Mouse (Mus musculus): ENCODE data around the gene Auh. TPM values are rescaled to one million over a fixed set of nuclear protein-coding genes. Genes with fewer than 3 reads are reported as not detected.

Auh gene
- total RNA-seq (2021): 100 to 1,000 TPM; 139 to 141 TPM

DNA sequence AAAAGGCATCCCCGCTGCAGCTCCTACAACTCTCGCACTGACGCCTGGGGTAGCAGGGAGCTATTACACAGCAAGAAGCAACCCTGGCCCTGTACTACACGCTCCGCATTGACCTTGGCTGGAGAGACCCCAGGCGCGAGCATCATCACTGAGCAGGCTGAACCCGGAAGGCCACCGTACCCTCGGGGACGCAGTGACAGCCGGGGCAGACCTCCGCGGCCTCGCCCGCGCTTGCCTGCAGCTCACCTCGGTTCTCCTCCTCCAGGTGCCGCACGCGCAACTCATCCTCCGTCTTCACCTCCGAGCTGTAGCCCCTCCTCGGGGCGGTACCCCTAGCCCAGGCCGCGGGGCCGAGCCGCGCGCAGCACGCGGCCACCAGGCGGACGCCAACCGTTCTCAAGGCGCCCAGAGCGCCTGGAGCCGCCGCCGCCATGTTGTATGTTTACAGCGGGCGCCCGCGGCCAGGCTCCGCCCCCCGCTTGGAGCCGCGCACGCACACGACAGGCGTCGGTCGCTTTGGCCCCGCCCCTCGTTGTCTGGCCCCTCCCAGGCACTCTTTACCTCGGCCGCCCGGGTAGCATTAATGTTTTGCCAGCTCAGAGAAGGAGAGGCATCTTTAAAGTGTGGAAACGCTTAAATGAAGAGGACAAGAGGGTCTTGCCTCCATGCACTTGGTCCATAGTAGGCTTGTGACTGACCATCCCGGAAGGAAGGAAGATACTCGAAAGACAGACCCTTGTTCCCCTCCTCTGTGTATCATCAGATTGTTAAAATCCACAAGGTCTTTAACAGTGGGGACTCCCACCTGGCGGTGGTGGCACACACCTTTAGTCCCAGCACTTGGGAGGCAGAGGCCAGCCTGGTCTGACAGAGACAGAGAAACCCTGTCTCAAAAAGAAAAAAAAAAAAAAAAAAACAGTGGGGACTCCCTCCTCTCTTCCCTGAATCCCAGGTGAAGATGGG, at the start of gene Auh:
TSS of gene Auh (minus strand) at position 473 of the 963 bp plus-strand sequence.
- DNase-seq: peak; percentile 84 to 87
- intact Hi-C loops (cut with DNase I): loop anchor here (1.0 to 5.0 kb wide), 3 partner anchors 49 to 217 kb away; no protein-coding TSS in a partner anchor

DNA sequence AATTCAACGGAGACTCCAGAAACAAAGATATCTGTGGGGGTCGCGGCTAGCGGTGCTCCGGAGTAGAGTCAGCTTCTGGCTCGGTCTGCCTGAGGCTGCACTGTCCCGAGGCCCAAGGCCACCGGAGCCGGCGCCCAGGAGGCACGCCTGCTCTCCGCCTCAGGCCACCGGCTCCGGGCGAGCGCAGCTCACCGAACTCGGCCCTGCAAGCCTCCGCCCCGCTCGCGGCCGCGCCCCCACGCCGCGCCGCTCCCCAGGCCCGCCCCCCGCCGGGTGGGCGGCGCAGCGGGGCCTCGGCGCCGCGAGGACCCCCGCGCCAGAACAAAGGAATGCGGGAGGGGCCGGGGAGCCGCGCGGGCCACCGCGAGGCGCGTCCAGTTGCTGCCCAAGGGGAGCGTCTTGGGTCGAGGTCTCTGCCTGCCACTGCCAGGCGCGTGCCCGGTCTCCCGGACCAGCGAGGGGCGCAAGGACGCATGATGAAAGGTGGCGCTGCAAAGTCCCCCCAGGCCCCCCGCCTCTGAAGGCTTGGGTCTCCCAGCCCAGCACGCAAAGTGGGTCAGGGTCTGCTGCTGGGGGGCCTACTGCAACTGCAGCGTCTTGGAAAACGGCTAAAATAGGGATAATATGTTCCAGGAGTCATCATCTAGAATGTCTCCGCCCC, 49.0 kb upstream of the Auh start:
- DNase-seq: peak; percentile 47 to 67
- intact Hi-C loops (cut with DNase I): loop anchor here (1.0 to 5.0 kb wide), 2 partner anchors 49 to 86 kb away; partner anchors contain the start of gene Auh

DNA sequence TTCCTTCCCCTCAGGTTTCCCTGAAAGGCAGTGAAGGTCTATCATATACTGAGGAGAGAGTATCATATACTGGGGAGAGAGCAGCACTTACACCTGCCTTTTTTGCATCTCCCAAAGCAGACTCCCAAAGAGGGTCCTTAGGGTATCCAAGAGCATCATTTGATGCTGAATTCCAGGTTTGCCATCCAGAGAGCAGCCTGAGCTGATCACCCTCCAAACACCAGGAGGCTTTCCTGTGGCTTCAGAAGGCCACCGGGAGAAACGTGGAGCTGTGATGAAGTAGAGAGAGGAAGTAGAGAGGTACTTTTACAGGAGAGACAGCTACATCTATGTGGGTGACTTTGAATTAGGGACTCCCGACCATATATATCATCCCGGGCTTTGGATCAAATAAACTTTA, 48.3 kb upstream of the Auh start:
- no peak for DNase-seq
- intact Hi-C loops (cut with DNase I): loop anchor here (1.0 to 5.0 kb wide), 2 partner anchors 48 to 85 kb away; partner anchors contain the start of gene Auh

DNA sequence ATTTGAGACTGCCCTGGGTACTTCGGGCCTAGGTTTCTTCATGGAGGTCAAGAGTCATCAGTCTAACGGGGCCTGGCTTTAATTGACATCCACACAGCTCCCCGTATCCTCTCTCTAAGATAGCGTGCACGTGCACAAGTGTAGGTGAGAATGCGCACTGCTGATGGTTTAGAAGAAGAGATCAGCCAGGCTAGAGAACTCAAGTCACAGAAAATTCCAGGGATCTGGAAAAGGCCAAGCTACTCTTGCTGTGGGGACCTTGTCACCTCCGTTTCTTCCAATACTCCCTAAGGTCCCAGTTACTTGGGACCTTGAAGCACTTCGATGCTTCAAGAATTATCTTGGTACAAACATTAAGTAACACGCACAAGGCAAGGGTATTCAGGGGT, 47.7 kb upstream of the Auh start:
- no peak for DNase-seq
- intact Hi-C loops (cut with DNase I): loop anchor here (5.0 kb wide), 1 partner anchor 85 kb away; no protein-coding TSS in a partner anchor

DNA sequence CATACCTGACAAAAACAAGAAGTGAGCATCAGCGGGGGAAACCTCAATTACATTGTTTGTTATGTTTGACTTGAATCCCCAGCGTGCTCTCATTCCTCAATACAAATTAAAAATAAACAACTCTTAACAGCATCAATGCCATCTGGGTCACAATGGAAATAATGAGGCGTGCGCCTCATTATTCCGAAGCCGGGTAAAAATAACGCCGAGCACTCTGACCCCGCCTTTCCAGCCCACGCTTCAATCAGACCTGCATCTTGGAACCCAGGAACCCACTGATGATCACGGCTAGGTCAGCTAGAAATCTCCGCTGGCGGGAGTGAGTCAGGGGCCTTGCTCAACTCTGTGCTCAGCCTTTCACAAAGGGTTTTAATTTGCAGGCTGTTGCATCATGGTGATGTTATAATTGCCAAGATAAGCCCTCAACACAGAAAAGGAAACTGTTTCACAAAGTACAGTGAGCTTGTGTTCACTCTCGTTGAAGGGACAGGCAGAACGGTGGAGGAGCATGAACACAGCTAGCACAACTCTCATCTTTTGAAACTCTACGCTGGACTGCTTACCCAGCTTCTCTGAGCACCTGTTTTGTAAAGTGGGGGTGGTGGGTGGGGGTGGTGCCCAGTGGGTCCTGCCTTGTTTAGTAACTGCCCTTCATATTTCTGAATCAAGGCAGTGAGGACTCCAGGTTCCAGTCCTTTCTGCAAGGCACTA, 47.2 kb upstream of the Auh start:
- intact Hi-C loops (cut with DNase I): loop anchor here (5.0 kb wide), 1 partner anchor 84 kb away; no protein-coding TSS in a partner anchor
- DNase-seq: peak; percentile 34 to 53

DNA sequence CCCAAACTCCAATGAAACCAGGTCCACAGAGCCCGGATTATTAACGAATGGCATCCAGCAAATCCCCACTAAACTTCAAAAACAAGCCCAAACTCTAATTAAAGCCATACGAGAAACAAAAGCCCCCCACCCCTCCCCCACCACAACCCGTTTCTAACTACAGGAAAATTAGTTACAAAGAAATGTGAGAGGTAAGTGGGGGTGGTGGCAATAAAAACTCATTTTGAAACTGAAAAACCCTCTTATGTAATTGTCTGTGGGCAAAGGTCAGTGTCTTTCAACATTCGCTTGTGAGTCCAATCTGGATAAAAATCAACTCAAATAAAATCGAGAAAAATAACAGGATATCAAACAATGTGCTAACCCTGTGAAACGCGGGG, 46.6 kb upstream of the Auh start:
- intact Hi-C loops (cut with DNase I): loop anchor here (5.0 kb wide), 1 partner anchor 84 kb away; no protein-coding TSS in a partner anchor
- no peak for DNase-seq

DNA sequence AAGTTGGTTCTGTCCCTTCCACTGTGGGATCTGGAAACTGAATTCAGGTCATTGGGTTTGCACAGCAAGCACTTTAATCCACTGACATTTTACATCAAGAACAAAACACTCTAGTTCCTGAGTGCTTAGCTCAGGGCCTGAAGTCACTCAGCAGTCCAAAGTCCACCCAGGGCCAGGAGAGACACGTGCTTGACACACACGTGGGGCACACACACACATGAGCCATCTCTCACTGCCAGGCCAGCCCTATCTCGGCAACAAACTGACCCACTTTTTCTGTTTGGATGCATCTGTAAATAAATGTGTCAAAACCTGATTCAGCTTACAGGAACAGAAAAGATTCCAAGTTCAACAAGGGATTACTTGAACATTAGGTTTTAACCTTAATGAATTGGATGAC, 45.2 kb upstream of the Auh start:
- intact Hi-C loops (cut with DNase I): loop anchor here (5.0 kb wide), 1 partner anchor 82 kb away; no protein-coding TSS in a partner anchor
- peak; percentile 21 to 33 for DNase-seq

DNA sequence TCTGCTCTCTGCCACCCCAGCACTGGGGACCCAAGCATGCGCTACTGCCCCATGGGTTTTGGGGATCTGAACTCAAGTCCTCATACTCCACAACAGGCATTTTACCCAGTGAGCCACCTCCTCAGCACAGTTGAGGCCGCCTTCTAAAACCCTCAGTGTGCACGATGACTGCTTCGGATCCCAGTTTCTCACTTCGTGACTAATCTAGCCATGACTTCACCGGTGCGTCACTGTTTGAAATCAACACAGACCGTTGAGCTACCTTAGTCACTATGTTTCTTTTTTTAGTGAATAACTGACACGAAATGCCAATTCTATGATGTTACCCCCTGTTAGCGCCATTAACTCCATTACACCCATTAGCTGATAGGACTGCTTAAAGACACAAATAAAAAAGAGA, 43.9 kb upstream of the Auh start:
- intact Hi-C loops (cut with DNase I): no loop called here
- DNase-seq: no peak

DNA sequence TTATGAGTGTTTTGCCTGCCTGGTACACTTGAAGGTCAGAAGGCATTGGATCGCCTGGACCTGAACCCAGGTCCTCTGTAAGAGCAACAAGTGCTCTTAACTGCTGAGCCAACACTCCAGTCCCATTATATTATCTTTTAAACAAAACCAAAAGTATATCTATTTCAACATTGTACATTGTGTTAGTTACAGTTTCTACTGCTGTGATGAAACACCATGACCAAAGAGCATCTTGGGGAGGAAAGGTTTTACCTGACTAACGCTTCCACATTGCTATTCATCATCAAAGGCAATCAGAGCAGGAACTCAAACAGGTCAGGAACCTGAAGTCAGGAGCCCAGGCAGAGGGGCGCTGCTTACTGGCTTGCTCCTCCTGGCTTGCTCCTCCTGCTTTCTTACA, 43.1 kb upstream of the Auh start:
- intact Hi-C loops (cut with DNase I): no loop called here

DNA sequence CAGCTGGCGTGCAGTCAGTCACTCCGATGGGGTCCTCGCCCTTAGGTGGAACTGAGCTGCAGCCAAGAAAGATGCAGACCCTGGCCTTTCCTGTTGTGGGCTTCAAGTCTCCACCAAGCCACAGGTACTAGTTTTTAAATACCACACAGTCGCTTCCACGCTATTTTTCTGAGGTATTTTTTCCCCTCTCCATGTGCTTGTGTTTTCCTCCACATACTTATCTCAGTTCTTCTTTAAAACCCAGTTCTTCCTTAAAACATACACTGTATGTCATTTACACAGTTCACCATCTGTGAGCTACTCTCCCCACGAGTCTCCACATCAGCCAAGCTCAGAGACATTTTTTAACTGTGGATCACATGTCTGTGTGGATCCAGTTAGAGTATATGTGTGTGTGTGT, 41.4 kb upstream of the Auh start:
- no peak for DNase-seq
- intact Hi-C loops (cut with DNase I): no loop called here

More for the DNA sequence above, 43.1 kb upstream of the Auh start:
- DNase-seq: no peak

DNA sequence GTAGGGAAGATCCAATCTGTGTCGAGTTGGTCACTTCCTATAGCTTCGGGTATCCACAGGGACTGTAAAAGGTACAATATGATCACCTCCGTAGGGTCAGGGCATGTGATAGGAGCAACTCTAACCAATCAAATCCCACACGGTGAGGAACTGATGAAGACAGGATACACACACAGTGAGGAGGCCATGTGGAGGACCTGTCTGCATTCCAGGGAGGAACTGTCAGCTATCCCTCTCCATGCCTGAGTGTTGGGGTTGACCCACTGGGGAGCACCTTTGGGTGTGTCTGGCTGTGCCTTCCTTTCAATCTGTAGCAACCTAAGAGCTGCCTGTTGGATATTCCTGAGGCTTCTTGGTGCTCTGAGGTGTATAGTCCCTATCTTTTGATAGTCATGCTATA, 33.4 kb upstream of the Auh start:
- DNase-seq: no peak
- intact Hi-C loops (cut with DNase I): no loop called here

DNA sequence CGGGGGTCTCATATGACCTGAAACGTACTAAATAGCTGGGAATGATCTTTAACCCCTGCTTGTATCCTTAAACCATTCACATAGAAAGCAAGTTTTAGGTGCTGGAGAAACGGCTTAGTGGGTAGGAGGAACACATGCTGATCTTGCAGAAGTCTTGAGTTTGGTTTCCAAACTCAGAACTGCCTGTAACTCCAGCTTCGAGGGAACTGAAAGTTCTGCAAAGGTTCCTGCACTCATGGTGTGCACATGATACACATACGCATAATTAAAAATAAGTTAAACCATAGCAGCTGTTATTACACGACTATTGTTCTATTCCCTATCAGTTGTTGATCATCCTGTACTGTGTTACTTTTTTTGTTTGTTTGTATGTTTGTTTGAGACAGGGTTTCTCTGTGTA, 32.9 kb upstream of the Auh start:
- no peak for DNase-seq
- intact Hi-C loops (cut with DNase I): no loop called here

DNA sequence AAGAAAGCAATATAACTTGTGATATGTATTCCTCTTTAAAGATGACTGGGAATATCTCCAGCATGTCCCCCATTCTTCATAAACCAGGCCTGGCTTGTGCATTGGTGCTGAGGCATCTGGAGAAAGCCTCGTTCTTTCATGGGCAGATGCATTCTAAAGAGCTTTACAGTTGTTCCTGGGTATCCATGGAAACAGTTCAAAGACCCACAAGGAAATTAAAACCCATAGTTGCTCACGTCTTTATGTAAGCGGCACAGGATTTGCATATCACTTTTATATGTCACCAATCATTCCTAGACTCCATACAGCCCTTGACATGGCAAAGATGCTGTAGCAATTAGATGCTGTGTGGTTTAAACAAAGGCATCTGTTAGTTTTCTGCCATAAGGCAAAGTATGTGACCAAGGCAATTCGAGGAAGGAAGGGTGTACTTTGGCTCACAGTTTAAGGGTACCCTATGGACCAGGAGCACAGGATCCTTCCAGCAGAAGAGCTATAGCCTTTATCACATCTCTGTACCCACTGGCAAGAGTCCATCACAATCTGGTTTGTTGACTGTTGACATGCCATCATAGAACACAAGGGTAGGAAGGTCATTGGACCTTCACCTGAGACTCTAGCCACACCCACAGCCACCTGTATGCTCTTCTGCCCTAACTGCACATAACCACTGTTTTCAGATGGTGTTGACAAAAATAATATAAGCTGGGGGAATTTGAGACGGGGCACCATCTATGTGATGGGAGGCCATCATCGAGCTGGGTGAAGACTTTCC, 24.5 kb upstream of the Auh start:
- no peak for DNase-seq
- intact Hi-C loops (cut with DNase I): no loop called here

DNA sequence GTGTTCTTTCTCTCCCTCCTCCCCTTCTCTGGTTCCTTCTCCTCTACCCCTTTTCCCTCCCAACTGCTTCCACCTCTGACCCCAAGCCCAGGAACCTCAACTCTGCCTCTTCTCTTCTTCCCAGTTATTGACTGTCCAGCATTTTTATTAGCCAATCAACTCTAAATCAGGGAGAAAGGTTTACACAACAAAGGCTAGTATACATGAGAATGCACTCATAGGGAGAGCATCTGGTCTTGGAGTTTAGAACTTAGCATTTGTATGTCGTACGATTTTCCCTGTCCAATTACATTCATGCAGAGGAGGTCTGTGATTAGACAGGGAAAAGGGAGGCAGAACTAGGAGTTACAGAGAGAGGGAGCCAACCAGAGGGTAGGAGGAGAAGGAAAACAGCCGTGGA, 19.7 kb upstream of the Auh start:
- no peak for DNase-seq
- intact Hi-C loops (cut with DNase I): no loop called here

DNA sequence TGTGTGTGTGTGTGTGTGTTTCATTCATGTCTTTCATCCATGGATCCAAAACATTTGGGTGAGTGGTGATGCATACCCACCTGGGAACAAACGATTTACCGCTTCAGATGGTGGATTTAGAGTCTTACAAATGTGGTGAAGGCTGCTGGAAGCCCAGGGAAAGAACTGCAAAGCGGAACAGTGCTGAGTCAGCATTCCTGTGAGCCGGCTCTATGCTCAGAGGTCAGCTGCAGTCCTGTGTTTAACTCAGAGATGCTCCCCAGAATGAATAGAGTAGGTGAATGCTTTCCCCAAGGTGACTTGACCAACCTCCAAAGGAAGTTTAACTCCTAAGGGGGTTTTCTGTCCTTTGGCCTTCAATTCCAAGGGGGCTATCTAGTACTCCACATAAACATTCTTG, 18.1 kb upstream of the Auh start:
- no peak for DNase-seq
- intact Hi-C loops (cut with DNase I): no loop called here

DNA sequence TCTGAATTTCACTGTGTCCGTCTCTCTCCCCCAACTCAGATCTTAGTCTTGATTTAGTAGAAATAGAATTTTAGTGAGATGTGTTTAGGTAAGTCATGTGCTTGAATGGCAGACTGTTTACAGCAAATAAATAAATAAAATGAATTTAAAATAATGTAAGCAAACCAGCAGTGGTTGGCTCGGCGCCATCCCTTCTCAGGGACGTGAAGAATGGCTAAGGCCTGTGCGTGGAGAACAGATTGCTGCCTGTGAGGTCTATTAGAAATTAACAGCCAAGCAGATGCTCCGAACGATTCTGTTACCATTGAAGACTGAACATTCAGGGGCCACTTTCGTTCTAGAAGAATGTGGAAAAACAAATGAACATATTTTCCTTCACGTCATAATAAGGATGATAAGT, 16.3 kb upstream of the Auh start:
- DNase-seq: no peak
- intact Hi-C loops (cut with DNase I): no loop called here

DNA sequence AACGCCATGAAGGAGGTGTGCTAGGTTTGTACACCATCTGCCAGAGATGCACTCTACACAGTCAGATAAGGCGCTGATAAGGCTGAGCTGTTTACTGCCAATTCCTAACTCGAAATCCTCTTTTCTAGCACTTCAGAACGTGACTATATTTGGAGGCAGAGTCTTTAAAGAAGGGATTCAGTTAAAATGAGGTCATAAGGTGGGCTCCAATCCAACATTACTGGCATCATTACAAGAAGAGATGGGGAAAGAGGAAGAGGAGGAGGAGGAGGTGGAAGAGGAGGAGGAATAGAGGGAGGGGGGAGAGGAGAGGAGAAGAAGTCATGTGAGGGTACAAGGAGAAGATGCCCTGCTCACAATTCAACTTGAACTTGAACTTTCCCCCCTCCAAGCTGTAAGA, 14.6 kb upstream of the Auh start:
- DNase-seq: no peak
- intact Hi-C loops (cut with DNase I): no loop called here

DNA sequence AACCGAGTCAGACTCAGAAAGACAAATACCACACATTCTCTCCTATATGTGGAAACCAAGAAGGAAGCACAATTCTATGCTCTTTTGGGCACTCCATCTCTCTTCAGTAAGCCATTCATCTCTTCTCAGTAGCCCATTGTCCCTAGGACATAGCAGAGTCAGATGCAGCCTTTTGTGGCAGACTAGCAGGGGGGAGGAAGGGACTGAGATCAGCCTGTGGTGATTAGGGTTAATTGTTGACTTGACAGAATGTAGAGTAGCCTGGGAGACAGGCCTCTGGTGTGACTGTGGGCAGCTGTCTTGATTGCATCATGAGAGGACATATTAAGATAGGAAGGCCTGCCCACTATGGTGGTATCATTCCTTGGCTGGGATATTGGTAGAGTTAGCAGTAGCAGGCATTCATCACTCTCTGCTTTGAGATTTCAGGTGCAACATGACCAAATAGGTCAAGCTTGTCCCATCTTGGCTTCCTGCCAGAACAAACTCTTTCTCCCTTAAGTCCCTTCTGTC, 13.5 kb upstream of the Auh start:
- intact Hi-C loops (cut with DNase I): no loop called here

DNA sequence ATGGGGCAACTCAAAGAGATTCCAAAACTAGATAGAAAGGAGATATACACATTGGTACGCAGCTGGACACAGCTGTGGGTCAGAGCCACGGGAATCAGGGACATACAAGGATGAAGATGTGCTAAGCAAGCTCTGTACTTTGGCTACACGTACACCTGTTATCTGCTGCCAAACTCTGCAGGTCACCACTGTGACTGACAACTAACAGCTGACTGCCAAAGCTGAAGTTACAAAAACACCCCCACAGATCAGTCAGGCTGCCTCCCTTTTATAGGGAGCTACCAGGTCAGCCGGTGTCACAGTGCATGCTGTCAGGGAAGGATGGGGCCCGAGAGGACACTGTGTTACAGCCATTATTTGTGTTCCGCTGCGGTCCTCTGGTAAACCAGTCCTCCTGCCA, 11.5 kb upstream of the Auh start:
- intact Hi-C loops (cut with DNase I): no loop called here
- DNase-seq: no peak

More for the DNA sequence above, 13.5 kb upstream of the Auh start:
- no peak for DNase-seq

DNA sequence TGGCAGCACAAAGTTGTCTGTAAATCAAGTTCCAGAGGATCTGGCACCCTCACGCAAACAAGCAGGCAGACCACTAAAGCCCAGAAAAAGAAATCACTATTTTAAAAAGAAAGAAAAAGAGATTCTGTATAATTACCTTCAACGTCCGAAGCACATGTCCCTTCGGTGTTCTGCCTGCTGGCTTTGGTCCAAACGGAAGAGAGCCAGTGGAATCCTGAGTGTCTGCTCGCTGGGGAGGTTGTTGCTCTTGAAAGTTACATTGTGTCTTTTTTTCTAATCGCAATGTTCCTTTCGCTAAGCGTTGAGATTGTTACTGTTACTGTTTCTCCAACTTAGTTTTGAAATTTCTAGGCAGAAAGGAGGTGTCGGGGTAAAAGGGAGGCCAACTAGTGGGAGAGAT, 1.1 kb upstream of the Auh start:
- peak in 1 of 2 experiments; percentile 17 for DNase-seq
- intact Hi-C loops (cut with DNase I): no loop called here
